Mouse (Mus musculus) hindbrain, embryonic 14.5 days (tissue): ENCODE results near the gene Gfap. TPM values are rescaled to one million over a fixed set of nuclear protein-coding genes. Genes with fewer than 3 reads are reported as not detected.
A peak's percentile ranks its signal among the peaks of the same experiment; 100 is the strongest.

Experiments used
- ATAC-seq: fragments of 200-750 bp; cut with Nextera tagmentation; 2 replicates; pipeline ENCODE4 v1.8.0; 2017; ENCODE audit warnings: moderate number of reproducible peaks, mild to moderate bottlenecking, moderate TSS enrichment, moderate library complexity; ENCODE audit not compliant: low FRiP score
- DNase-seq: peaks from one replicate; pipeline ENCODE4 v3.0.0-alpha.2; 2015; ENCODE audit warnings: low spot score
- H3K27ac ChIP-seq: fragments of 300-500 bp; sonication (generic); 2 replicates; pipeline ENCODE4 v1.5.1; 2014; ENCODE audit warnings: mild to moderate bottlenecking, moderate library complexity
- H3K27me3 ChIP-seq: fragments of 300-500 bp; sonication (generic); 2 replicates; pipeline ENCODE4 v1.6.1; 2014; ENCODE audit warnings: mild to moderate bottlenecking, low read length, mixed read lengths; ENCODE audit not compliant: control insufficient read depth, insufficient read depth
- H3K36me3 ChIP-seq: fragments of 300-500 bp; sonication (generic); replicated peaks from 2 replicates; pipeline ENCODE4 v1.6.1; 2014; ENCODE audit not compliant: control insufficient read depth, insufficient read depth
- H3K4me1 ChIP-seq: fragments of 300-500 bp; sonication (generic); replicated peaks from 2 replicates; pipeline ENCODE4 v1.6.1; 2014; ENCODE audit warnings: antibody characterized with exemption, low read length, mixed read lengths; ENCODE audit not compliant: control insufficient read depth, insufficient read depth
- H3K4me2 ChIP-seq: fragments of 300-500 bp; sonication (generic); replicated peaks from 2 replicates; pipeline ENCODE4 v1.6.1; 2014; ENCODE audit warnings: mild to moderate bottlenecking, moderate library complexity
- H3K4me3 ChIP-seq: fragments of 300-500 bp; sonication (generic); replicated peaks from 2 replicates; pipeline ENCODE4 v1.5.1; 2014; ENCODE audit warnings: mild to moderate bottlenecking, low read length
- H3K9ac ChIP-seq: fragments of 300-500 bp; sonication (generic); 2 replicates; pipeline ENCODE4 v1.6.1; 2014
- H3K9me3 ChIP-seq: fragments of 300-500 bp; sonication (generic); 2 replicates; pipeline ENCODE4 v1.6.1; 2016; ENCODE audit warnings: low read length; ENCODE audit not compliant: control insufficient read depth
- WGBS: fragments of 180-500 bp; shearing (Covaris S2); extraction: QIAGEN DNeasy Blood & Tissue Kit; methylation state at CpG from one replicate; pipeline ENCODE4 v1.1.7; 2014; 5-methylcytosine and 5-hydroxymethylcytosine counted together
- polyA plus RNA-seq: library from polyadenylated mRNA; unstranded; fragments of >200 nt; fragmentation: Nextera tagmentation; extraction: Ambion mirVana; gene quantifications from 2 replicates; pipeline ENCODE4 v1.2.1, GENCODE M21; 2014

Gfap gene
- polyA plus RNA-seq, 1 experiment from 2014 or later = 0.66 TPM

DNA sequence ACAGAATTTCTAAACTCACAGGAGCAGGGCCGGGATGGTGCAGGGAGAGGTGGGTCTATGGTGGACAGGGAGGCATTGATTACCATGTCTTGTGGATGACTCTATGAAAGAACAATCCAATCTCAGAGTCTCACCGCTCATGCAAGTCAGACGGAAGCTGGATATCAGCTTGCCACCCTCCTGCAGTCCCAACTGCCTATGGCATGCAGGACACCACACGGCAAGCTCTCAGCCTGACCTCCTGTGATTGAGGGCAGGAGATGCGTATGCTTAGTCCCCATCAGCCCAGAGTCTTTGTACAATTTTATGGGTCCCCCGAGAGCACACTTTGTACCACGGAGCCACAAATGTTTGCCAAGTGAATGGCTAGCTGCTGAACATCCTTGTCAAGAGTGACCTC is 2.9 kb upstream of the Gfap start:
- H3K9me3 ChIP-seq = no peaks in the 10 kb centered on the region
- ATAC-seq = no peak
- WGBS = 66% methylated on average over 7 of the region's 7 CpGs

GRCm38 (mm10) chr11:102902107-102902506 is 1.4 kb upstream of the Gfap start:
- WGBS = 86% methylated on average over 5 of the region's 5 CpGs
- ATAC-seq = no peak

More for the DNA sequence above, 2.9 kb upstream of the Gfap start:
- H3K27ac ChIP-seq = no peak overlapping the region
- H3K4me1 ChIP-seq = no peaks in the 10 kb centered on the region; the same call in 1 of the 2 replicates
- no peak overlapping the region for H3K9ac ChIP-seq
- DNase-seq = no peak
- H3K4me2 ChIP-seq = no peak overlapping the region
- no peak overlapping the region for H3K4me3 ChIP-seq
- no peaks in the 10 kb centered on the region for H3K36me3 ChIP-seq
- 0 out of 2 replicates have a peak, but pooled peaks cover 3% of the 10 kb centered on the region for H3K27me3 ChIP-seq

GRCm38 (mm10) chr11:102901199-102901598 is 487 bp upstream of the Gfap start:
- ATAC-seq (no peak), DNase-seq (no peak)
- WGBS = 51% methylated on average over 4 of the region's 4 CpGs
- Histone ChIP-seq H3K4me3 (no peak overlapping the region), H3K4me2 (no peak overlapping the region), H3K27me3 (0 out of 2 replicates have a peak, but pooled peaks cover 3% of the 10 kb centered on the region), H3K4me1 (no peaks in the 10 kb centered on the region; the same call in 1 of the 2 replicates), H3K9ac (no peak overlapping the region), H3K27ac (no peak overlapping the region), H3K9me3 (no peaks in the 10 kb centered on the region), H3K36me3 (no peaks in the 10 kb centered on the region)

More at GRCm38 (mm10) chr11:102902107-102902506, 1.4 kb upstream of the Gfap start:
- Histone ChIP-seq H3K4me2 (no peak overlapping the region), H3K9me3 (no peaks in the 10 kb centered on the region), H3K36me3 (no peaks in the 10 kb centered on the region), H3K4me3 (no peak overlapping the region), H3K9ac (no peak overlapping the region), H3K27ac (no peak overlapping the region), H3K4me1 (no peaks in the 10 kb centered on the region; the same call in 1 of the 2 replicates), H3K27me3 (0 out of 2 replicates have a peak, but pooled peaks cover 3% of the 10 kb centered on the region)
- DNase-seq = no peak

DNA sequence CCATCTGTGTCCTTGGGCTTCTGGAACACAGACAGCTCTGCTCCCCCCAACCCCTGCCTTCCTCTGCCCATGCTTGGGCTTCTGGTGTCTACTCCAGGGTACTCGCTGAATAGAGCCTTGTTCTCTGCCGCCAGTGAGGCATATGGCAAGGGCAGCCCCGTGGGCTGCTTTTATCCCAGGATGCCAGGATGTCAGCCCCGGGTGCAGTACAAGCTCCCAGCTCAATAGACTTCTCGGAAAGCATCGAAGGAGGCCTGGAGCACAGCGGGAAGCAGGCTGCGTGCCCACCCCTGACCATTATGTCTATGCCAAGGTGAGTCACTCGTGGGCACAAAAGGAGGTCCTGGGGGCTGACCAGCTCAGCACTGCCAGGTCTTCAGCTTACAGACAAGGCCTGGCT is 2.3 kb downstream of the Gfap start:
- no peak overlapping the region for H3K9ac ChIP-seq
- H3K27me3 ChIP-seq = peaks cover 26% of the 10 kb centered on the region
- ATAC-seq = peak; percentile 80; the same call in 1 of the 2 replicates
- no peak overlapping the region for H3K4me2 ChIP-seq
- no peaks in the 10 kb centered on the region for H3K9me3 ChIP-seq
- H3K27ac ChIP-seq = no peak overlapping the region
- peak; percentile 44 for DNase-seq
- 49% methylated on average over 9 of the region's 9 CpGs for WGBS
- no peak overlapping the region for H3K4me3 ChIP-seq
- H3K36me3 ChIP-seq = no peaks in the 10 kb centered on the region
- H3K4me1 ChIP-seq = no peaks in the 10 kb centered on the region

GRCm38 (mm10) chr11:102896641-102897040 is 4.1 kb downstream of the Gfap start:
- Histone ChIP-seq H3K4me3 (no peak overlapping the region), H3K9ac (no peak overlapping the region), H3K4me1 (0 out of 2 replicates have a peak, but pooled peaks cover 4% of the 10 kb centered on the region), H3K9me3 (no peaks in the 10 kb centered on the region), H3K27ac (no peak overlapping the region), H3K4me2 (no peak overlapping the region), H3K27me3 (peaks cover 42% of the 10 kb centered on the region), H3K36me3 (no peaks in the 10 kb centered on the region)
- no peak for DNase-seq
- 81% methylated on average over 20 of the region's 20 CpGs for WGBS
- no peak for ATAC-seq

DNA sequence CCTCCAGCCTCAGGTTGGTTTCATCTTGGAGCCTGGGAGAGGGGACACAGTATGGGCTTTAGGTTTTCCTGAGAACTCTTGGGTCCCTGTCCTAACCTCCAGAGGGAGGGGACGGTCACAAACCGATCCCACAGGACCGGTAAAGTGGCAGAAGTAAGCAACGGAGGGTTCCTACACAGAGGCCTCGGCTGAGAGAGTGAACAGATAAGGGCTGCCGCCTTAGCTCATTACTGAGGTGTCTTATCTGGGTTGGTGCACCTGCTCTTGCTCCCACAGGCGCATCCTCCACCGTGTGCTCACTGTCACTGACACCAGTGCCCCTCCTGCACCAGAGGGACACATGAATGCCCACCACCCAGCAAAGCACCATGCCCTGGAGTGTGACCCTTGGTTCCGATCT is 4.9 kb downstream of the Gfap start:
- WGBS = 77% methylated on average over 9 of the region's 9 CpGs
- Histone ChIP-seq H3K9me3 (no peaks in the 10 kb centered on the region), H3K4me1 (0 out of 2 replicates have a peak, but pooled peaks cover 4% of the 10 kb centered on the region), H3K36me3 (no peaks in the 10 kb centered on the region), H3K4me2 (no peak overlapping the region), H3K4me3 (no peak overlapping the region), H3K27ac (no peak overlapping the region), H3K9ac (no peak overlapping the region), H3K27me3 (peaks cover 44% of the 10 kb centered on the region)
- no peak for ATAC-seq
- DNase-seq = no peak

DNA sequence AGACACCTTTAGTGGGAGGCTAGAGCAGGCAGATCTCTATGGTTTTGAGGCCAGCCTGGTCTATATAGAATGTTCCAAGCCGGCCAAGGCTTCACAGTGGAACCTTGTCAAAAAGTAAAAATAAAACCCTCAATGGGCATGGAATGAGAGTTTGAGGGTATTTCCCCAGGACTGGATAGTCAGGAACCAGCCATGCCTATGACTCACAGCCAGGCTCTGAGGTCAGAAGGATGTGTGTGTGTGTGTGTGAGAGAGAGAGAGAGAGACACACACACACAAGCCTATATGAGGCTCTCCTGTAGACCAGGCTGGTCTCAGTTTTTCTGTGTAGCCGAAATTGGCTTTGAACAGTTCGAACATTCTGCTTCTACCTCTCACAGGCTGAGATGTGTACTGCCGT is 6.0 kb downstream of the Gfap start:
- WGBS = 94% methylated on average over 4 of the region's 4 CpGs
- Histone ChIP-seq H3K4me1 (0 out of 2 replicates have a peak, but pooled peaks cover 4% of the 10 kb centered on the region), H3K27ac (no peak overlapping the region), H3K4me2 (no peak overlapping the region), H3K36me3 (no peaks in the 10 kb centered on the region), H3K4me3 (no peak overlapping the region), H3K27me3 (peaks cover 44% of the 10 kb centered on the region), H3K9me3 (no peaks in the 10 kb centered on the region), H3K9ac (no peak overlapping the region)
- no peak for DNase-seq
- no peak for ATAC-seq

GRCm38 (mm10) chr11:102893015-102893651 is 7.6 kb downstream of the Gfap start:
- H3K4me1 ChIP-seq = 0 out of 2 replicates have a peak, but pooled peaks cover 4% of the 10 kb centered on the region
- peak overlapping the region; percentile 24; the same call in 1 of the 2 replicates for H3K9ac ChIP-seq
- peaks cover 42% of the 10 kb centered on the region for H3K27me3 ChIP-seq
- peak overlapping the region; percentile 14; the same call in 1 of the 2 replicates for H3K4me3 ChIP-seq
- no peak overlapping the region for H3K27ac ChIP-seq
- ATAC-seq (no peak; the same call in 1 of the 2 replicates), DNase-seq (peak; percentile 58)
- H3K4me2 ChIP-seq = peak overlapping the region; percentile 46
- 3% methylated on average over 43 of the region's 43 CpGs for whole genome bisulfite sequencing
- H3K36me3 ChIP-seq = no peaks in the 10 kb centered on the region
- no peaks in the 10 kb centered on the region for H3K9me3 ChIP-seq

DNA sequence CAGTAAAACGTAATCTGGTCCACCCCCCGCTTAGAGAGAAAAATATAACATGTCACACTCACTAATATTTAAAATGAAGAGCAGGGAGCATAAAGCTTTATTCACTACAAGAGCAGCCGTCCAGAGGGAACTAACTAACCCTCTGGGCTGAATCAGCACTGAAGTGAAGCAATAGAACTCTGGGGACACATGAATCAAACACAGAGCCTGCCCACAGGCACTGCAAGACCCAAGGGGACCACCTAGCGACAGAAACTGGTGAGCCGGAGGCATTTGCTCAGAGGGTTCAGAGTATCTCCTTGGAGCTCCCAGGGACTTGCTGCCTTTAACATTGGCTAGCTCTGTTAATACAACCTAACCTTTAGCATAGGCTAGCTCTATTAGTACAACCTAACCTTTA is 10.6 kb downstream of the Gfap start:
- 57% methylated on average over 5 of the region's 5 CpGs for WGBS
- H3K4me2 ChIP-seq = no peak overlapping the region
- no peaks in the 10 kb centered on the region for H3K36me3 ChIP-seq
- no peak for ATAC-seq
- H3K27ac ChIP-seq = no peak overlapping the region
- H3K4me1 ChIP-seq = 0 out of 2 replicates have a peak, but pooled peaks cover 4% of the 10 kb centered on the region
- H3K27me3 ChIP-seq = peaks cover 39% of the 10 kb centered on the region
- no peaks in the 10 kb centered on the region for H3K9me3 ChIP-seq
- H3K9ac ChIP-seq = no peak overlapping the region
- DNase-seq = no peak
- H3K4me3 ChIP-seq = no peak overlapping the region
